Mouse (Mus musculus): Measurements from ENCODE around the gene Lsg1. TPM values are rescaled to one million over a fixed set of nuclear protein-coding genes. Genes with fewer than 3 reads are reported as not detected.

Gene Lsg1
- total RNA-seq, 1 experiment from 2014 or later = 71.8 TPM

Other genes starting within 250 kb of the Lsg1 start
- 63.0 and 64.1 TPM in 2 replicates for gene Atp13a3, start 181.6 kb downstream of the Lsg1 start, total RNA-seq (2017)
- not detected in 2 replicates for gene Tmem44, start 36.8 kb downstream of the Lsg1 start, total RNA-seq (2017)
- 43.5 and 46.5 TPM in 2 replicates for gene Fam43a, start 12.1 kb upstream of the Lsg1 start, total RNA-seq (2017)